Mouse (Mus musculus) forebrain, postnatal 0 days (tissue): ENCODE data around the gene Timm22. TPM values are rescaled to one million over a fixed set of nuclear protein-coding genes. Genes with fewer than 3 reads are reported as not detected.

ENCODE experiments used
- ATAC-seq: fragments of 200-750 bp; cut with Nextera tagmentation; 2 replicates; pipeline ENCODE4 v1.8.0; 2017; ENCODE audit warnings: mild to moderate bottlenecking, moderate library complexity
- DNase-seq: peaks from one replicate; pipeline ENCODE4 v3.0.0-alpha.2; 2015
- H3K27ac ChIP-seq: fragments of 300-500 bp; sonication (generic); 2 replicates; pipeline ENCODE4 v1.5.1; 2014; ENCODE audit warnings: low read depth, mild to moderate bottlenecking, antibody characterized with exemption, low read length, moderate library complexity, mixed read lengths
- H3K27me3 ChIP-seq: fragments of 300-500 bp; sonication (generic); 2 replicates; pipeline ENCODE4 v1.6.1; 2014; ENCODE audit warnings: mild to moderate bottlenecking, low read length, mixed read lengths; ENCODE audit not compliant: insufficient read depth
- H3K36me3 ChIP-seq: fragments of 300-500 bp; sonication (generic); 2 replicates; pipeline ENCODE4 v1.6.1; 2014; ENCODE audit warnings: mild to moderate bottlenecking, moderate library complexity; ENCODE audit not compliant: insufficient read depth
- H3K4me1 ChIP-seq: fragments of 300-500 bp; sonication (generic); 2 replicates; pipeline ENCODE4 v1.6.1; 2014; ENCODE audit warnings: antibody characterized with exemption; ENCODE audit not compliant: insufficient read depth
- H3K4me2 ChIP-seq: fragments of 300-500 bp; sonication (generic); 2 replicates; pipeline ENCODE4 v1.6.1; 2014; ENCODE audit warnings: low read depth, mild to moderate bottlenecking, moderate library complexity
- H3K4me3 ChIP-seq: fragments of 300-500 bp; sonication (generic); 2 replicates; pipeline ENCODE4 v1.5.1; 2014; ENCODE audit warnings: low read depth, low read length, mixed read lengths
- H3K9ac ChIP-seq: fragments of 300-500 bp; sonication (generic); 2 replicates; pipeline ENCODE4 v1.6.1; 2014; ENCODE audit warnings: mild to moderate bottlenecking
- H3K9me3 ChIP-seq: fragments of 300-500 bp; sonication (generic); 2 replicates; pipeline ENCODE4 v1.6.1; 2016; ENCODE audit warnings: low read length
- CTCF ChIP-seq: sonication (generic); IDR thresholded peaks from 2 replicates; pipeline ENCODE4 v1.5.1; 2016; ENCODE audit warnings: antibody characterized with exemption, control low read depth, low read depth
- WGBS: fragments of 180-500 bp; shearing (Covaris S2); extraction: QIAGEN DNeasy Blood & Tissue Kit; methylation state at CpG from one replicate; pipeline ENCODE4 v1.1.7; 2014; 5-methylcytosine and 5-hydroxymethylcytosine counted together
- polyA plus RNA-seq: library from polyadenylated mRNA; unstranded; fragments of >200 nt; fragmentation: Nextera tagmentation; extraction: Ambion mirVana; gene quantifications from 2 replicates; pipeline ENCODE4 v1.2.1, GENCODE M21; 2015
- total RNA-seq: library from RNA; depleted of rRNA; stranded (reverse); fragments of >200 nt; gene quantifications from 2 replicates; pipeline ENCODE4 v1.2.3, GENCODE M21; 2014

The Timm22 gene
- total and polyA plus RNA-seq, 2 experiments from 2014 or later, result 56.6 to 98.2 TPM

DNA sequence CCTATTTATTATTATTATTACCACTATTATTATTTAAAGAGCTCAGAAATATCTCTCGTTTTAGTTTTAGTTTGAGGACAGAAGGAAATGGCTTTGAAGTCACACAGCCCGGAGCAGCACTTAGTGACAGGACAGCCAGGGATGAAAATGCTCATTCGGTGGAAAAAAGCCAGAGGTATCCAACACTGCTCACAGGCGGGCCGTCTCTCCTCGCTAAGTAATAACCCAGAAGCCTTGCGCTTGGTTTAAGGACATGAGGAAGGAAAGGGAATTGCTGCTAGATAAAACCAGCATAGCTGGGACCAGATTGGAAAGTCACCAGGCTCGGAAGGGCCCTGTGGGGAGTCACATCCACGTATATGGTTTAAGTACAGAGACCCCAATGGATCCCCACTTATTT is 43.1 kb upstream of the Timm22 start:
- WGBS, result 30% methylated on average over 9 of the region's 9 CpGs
- Histone ChIP-seq H3K4me2 (no peak overlapping the region), H3K27me3 (no peaks in the 10 kb centered on the region), H3K4me1 (0 out of 2 replicates have a peak, but pooled peaks cover 4% of the 10 kb centered on the region), H3K36me3 (no peaks in the 10 kb centered on the region), H3K9me3 (no peaks in the 10 kb centered on the region), H3K9ac (no peak overlapping the region), H3K4me3 (no peak overlapping the region), H3K27ac (peak overlapping the region; percentile 40; the same call in 1 of the 2 replicates)
- ATAC-seq, result no peak
- no peak for DNase-seq
- TF ChIP-seq CTCF, result no peak

DNA sequence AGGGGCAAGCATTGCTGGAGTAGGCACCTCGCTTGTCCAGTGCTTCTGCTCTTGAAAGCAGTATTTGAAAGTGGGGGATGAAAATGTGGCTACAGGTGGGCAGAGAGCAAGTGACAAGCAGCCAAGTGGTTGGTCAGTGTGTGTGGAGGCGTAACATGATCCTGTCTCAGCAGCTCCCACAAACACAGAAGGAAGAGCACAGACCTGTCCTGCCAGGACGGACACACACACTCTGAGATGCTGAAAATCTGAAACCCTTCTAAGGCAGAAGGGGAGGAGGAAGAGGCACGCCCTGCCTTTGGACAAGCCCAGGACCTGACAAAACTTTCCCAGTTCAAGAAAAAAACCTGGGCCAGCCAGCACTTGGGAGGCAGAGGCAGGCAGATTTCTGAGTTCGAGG is 42.7 kb upstream of the Timm22 start:
- H3K27me3 ChIP-seq, result no peaks in the 10 kb centered on the region
- TF ChIP-seq CTCF, result no peak
- H3K9me3 ChIP-seq, result no peaks in the 10 kb centered on the region
- no peak for ATAC-seq
- H3K36me3 ChIP-seq, result no peaks in the 10 kb centered on the region
- no peak for DNase-seq
- H3K4me2 ChIP-seq, result no peak overlapping the region
- 0 out of 2 replicates have a peak, but pooled peaks cover 3% of the 10 kb centered on the region for H3K4me1 ChIP-seq
- H3K27ac ChIP-seq, result peak overlapping the region; percentile 40; the same call in 1 of the 2 replicates
- WGBS, result 78% methylated on average over 5 of the region's 5 CpGs
- no peak overlapping the region for H3K4me3 ChIP-seq
- no peak overlapping the region for H3K9ac ChIP-seq

DNA sequence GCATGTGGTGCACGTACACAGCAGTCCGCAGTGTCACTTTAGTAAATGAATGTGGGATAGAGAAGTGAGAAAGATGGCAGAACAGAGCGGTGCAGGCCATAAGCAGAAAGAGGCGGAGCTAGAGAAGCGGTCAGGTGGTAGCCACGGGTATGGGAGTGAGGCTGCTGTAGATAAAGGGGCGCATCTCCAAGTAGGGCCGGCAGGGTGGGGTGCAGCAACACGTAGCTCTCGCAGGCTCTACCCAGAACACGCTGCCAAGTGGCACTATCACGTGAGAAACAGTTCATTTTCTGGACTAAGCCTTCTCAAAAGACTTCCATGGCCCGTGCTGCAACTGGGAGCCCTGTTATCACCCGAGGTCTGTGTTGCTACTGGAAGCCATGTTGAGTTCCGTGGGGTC is 40.0 kb upstream of the Timm22 start:
- Histone ChIP-seq H3K9ac (no peak overlapping the region), H3K36me3 (no peaks in the 10 kb centered on the region), H3K27me3 (no peaks in the 10 kb centered on the region), H3K9me3 (no peaks in the 10 kb centered on the region), H3K4me1 (no peaks in the 10 kb centered on the region), H3K4me3 (no peak overlapping the region), H3K27ac (no peak overlapping the region), H3K4me2 (no peak overlapping the region)
- 83% methylated on average over 15 of the region's 15 CpGs for WGBS
- no peak for DNase-seq
- no peak for ATAC-seq
- no peak for TF ChIP-seq CTCF

DNA sequence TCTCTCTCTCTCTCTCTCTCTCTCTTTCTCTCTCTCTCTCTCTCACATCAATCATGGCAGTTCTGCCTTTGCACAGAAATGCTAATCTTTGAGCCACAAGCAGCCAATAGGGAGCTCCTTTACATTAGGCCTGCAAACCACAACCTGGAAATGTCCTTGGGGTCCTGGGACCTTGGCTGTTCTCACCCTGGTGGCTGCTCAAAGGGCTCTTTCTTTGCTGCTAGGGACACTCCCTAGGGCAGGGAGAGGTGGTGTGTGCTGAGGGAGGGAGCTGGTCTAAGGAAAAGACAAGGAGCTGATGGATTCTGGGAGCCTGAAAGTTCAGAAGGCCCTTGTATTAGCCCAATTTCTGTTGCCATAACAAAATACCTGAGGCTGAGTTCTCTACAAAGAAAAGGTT is 36.3 kb upstream of the Timm22 start:
- Histone ChIP-seq H3K4me2 (no peak overlapping the region), H3K4me3 (no peak overlapping the region), H3K27me3 (no peaks in the 10 kb centered on the region), H3K9ac (no peak overlapping the region), H3K4me1 (no peaks in the 10 kb centered on the region), H3K9me3 (no peaks in the 10 kb centered on the region), H3K36me3 (no peaks in the 10 kb centered on the region), H3K27ac (no peak overlapping the region)
- ATAC-seq (no peak), DNase-seq (no peak)
- no peak for TF ChIP-seq CTCF

DNA sequence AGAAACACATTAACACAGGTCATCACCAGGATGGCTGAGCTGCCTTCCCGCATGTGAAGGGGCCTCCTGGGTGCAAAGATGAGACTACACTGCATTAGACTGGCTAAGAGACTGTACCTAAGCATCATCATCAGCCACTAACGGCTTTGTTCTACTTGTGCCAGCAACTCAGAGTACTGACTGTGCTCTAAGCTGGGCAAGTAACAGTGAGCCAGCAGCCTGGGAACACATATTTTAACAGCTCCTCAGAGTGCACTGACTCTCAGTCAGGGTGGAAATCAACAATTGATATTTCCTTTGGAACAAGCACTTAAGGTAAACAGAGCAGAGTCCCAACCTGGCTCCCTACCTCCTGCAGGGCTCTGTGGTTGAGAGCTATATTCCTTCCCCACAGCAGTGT is 34.6 kb upstream of the Timm22 start:
- Histone ChIP-seq H3K4me3 (no peak overlapping the region), H3K9ac (no peak overlapping the region), H3K4me1 (no peaks in the 10 kb centered on the region), H3K27ac (no peak overlapping the region), H3K4me2 (no peak overlapping the region), H3K27me3 (no peaks in the 10 kb centered on the region; the same call in 1 of the 2 replicates), H3K9me3 (no peaks in the 10 kb centered on the region), H3K36me3 (no peaks in the 10 kb centered on the region)
- 64% methylated on average over 2 of the region's 2 CpGs for WGBS
- ATAC-seq (no peak), DNase-seq (no peak)
- no peak for TF ChIP-seq CTCF

DNA sequence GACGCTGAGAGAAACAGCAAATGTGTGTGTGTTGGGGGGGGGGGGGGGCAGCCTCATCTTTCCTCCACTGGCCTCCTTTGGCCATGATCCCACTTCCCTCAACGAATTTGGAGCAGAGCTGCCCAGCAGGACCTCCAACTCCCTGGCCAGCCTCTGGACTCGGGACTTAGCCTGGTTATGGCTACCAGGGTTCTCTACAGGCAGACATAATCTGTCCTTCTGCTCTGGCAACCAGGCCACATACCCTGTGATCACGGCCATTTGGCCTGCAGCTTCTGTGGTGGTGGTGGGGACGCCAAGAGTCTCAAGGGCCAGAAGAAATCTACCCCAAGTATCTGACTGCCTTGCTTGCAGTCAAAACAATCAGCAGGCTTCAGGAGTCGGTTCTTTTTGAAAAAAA is 34.2 kb upstream of the Timm22 start:
- 31% methylated on average over 6 of the region's 6 CpGs for WGBS
- no peak overlapping the region for H3K27ac ChIP-seq
- no peak for DNase-seq

DNA sequence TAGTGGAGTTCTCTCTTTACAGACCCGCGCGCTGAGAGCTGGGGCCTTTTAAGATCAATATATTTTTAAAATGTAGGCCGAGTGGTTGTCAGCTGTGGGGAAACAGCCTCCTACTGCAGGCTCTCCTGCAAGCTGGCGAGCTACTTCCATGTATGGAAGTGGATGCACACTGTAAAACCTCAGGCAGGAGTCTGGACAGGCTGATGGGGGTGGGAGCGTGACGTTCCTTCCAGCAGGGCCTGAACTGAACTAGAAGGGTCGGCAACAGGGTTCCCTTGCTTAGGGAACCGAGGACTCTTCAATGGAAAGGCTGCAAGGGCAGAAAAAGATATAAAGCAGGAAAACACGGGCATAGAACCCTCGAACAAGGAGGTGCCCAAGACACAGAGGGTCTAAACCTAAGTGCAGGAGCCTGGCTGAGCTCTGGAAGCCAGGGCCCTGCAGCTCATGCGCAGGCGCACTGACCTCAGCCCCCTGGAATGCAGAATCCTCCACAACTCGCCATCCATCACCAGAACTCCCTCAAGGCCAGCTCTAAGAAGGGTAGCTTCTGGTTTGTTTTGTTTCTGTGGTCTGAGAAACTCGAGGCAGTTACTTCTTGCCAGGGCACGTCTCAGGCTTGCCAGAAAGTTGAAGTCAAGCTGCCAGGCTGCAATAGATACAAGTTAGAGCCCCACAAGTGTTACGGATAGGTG is 32.1 kb upstream of the Timm22 start:
- DNase-seq (no peak), ATAC-seq (no peak)
- no peaks in the 10 kb centered on the region for H3K36me3 ChIP-seq
- H3K4me1 ChIP-seq, result no peaks in the 10 kb centered on the region
- H3K4me2 ChIP-seq, result no peak overlapping the region
- H3K9ac ChIP-seq, result no peak overlapping the region
- WGBS, result 68% methylated on average over 17 of the region's 17 CpGs
- no peak for TF ChIP-seq CTCF
- H3K27ac ChIP-seq, result no peak overlapping the region
- no peaks in the 10 kb centered on the region for H3K9me3 ChIP-seq
- H3K4me3 ChIP-seq, result no peak overlapping the region
- H3K27me3 ChIP-seq, result no peaks in the 10 kb centered on the region; the same call in 1 of the 2 replicates

More for the DNA sequence above, 34.2 kb upstream of the Timm22 start:
- H3K4me2 ChIP-seq, result no peak overlapping the region
- TF ChIP-seq CTCF, result no peak
- ATAC-seq, result no peak
- no peak overlapping the region for H3K4me3 ChIP-seq
- H3K36me3 ChIP-seq, result no peaks in the 10 kb centered on the region
- H3K9me3 ChIP-seq, result no peaks in the 10 kb centered on the region
- H3K27me3 ChIP-seq, result no peaks in the 10 kb centered on the region; the same call in 1 of the 2 replicates
- no peaks in the 10 kb centered on the region for H3K4me1 ChIP-seq
- no peak overlapping the region for H3K9ac ChIP-seq
